Mouse (Mus musculus) megakaryocyte, embryonic 14.5 days (primary cell): Measurements from ENCODE around the gene 4930519P11Rik.

Experiments used
- FLI1 ChIP-seq: IDR thresholded peaks from 2 replicates; pipeline ENCODE4 v1.6.1; 2012; ENCODE audit warnings: low read length, inconsistent platforms, mixed read lengths
- GATA1 ChIP-seq: IDR thresholded peaks from 3 replicates; pipeline ENCODE4 v1.6.1; 2012; ENCODE audit warnings: mixed read lengths, low read length, inconsistent platforms, borderline replicate concordance

DNA sequence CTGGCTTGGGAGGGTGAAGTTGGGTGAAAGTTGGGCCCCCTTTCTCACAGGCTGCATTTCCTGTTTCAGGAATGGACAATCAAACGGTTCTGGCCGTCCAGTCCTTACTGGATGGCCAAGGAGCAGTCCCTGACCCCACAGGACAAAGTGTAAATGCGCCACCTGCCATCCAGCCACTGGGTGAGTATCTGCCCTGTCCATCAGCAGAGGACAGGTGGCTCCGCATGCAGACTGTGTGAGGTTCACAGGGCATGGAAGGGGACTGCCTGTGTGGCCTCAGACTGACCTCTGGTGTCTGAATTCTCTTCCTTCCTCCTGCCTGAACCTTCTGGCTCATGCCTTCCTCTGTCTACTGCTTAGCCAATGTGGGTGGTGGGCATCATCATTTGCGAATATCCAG, 8.4 kb upstream of the 4930519P11Rik start:
- no peak for TF ChIP-seq GATA1
- no peak for TF ChIP-seq FLI1
